Mouse (Mus musculus) kidney, adult 2 months (tissue): Measurements from ENCODE around the gene Ero1lb.

Experiments used
- CTCF ChIP-seq: fragments of 200-500 bp; conservative IDR thresholded peaks from 2 replicates; pipeline ENCODE4 v1.5.1; 2011; ENCODE audit warnings: low read depth, mild to moderate bottlenecking, control low read depth, low read length, moderate library complexity, mixed read lengths; ENCODE audit not compliant: insufficient read depth, insufficient read length
- POLR2A ChIP-seq: fragments of 200-500 bp; IDR thresholded peaks from one replicate; pipeline ENCODE4 v1.6.1; 2011; ENCODE audit warnings: low read depth, low read length, control low read depth

GRCm38 (mm10) chr13:12522346-12522745, 43.3 kb upstream of the Ero1lb start:
- TF ChIP-seq POLR2A = no peak
- TF ChIP-seq CTCF = no peak
